Mouse (Mus musculus) cerebellum, adult 9-10 months (tissue): ENCODE results near the gene Clcf1.

Experiments
- DNase-seq: peaks from one replicate; pipeline ENCODE4 v3.0.0; 2022

Clcf1 gene

GRCm38 (mm10) chr19:4214071-4214770 is at the start of gene Clcf1, which contains the start of gene AC109138.7:
Clcf1 (plus strand) TSS chr19:4214238.
AC109138.7 (plus strand) TSS chr19:4214357.
- DNase-seq, result no peak

- peak; percentile 55 for DNase-seq
Measured at GRCm38 (mm10) chr19:4164721-4165120, 49.3 kb upstream of the Clcf1 start.

GRCm38 (mm10) chr19:4166678-4167476 is 47.2 kb upstream of the Clcf1 start:
- DNase-seq, result peak; percentile 36

GRCm38 (mm10) chr19:4169378-4169784 is 44.7 kb upstream of the Clcf1 start:
- DNase-seq, result peak; percentile 99

GRCm38 (mm10) chr19:4169810-4170209 is 44.2 kb upstream of the Clcf1 start:
- DNase-seq, result peak; percentile 71

- peak; percentile 44 for DNase-seq
Measured at GRCm38 (mm10) chr19:4170723-4171392, 43.2 kb upstream of the Clcf1 start.

GRCm38 (mm10) chr19:4171393-4172290 is 42.4 kb upstream of the Clcf1 start:
- peak; percentile 43 for DNase-seq

- no peak for DNase-seq
Measured at GRCm38 (mm10) chr19:4172925-4173324, 41.1 kb upstream of the Clcf1 start.

- DNase-seq, result peak; percentile 36
Measured at GRCm38 (mm10) chr19:4175368-4175947, 38.6 kb upstream of the Clcf1 start, which contains the start of gene Carns1. Carns1 (minus strand) TSS chr19:4175479.

GRCm38 (mm10) chr19:4180411-4180810 is 33.6 kb upstream of the Clcf1 start:
- no peak for DNase-seq

GRCm38 (mm10) chr19:4181892-4182291 is 32.1 kb upstream of the Clcf1 start:
- DNase-seq, result no peak

GRCm38 (mm10) chr19:4183689-4184088 is 30.3 kb upstream of the Clcf1 start:
- no peak for DNase-seq

GRCm38 (mm10) chr19:4184976-4185975 is 28.8 kb upstream of the Clcf1 start:
- no peak for DNase-seq

GRCm38 (mm10) chr19:4187303-4187702 is 26.7 kb upstream of the Clcf1 start:
- no peak for DNase-seq

GRCm38 (mm10) chr19:4189051-4189620 is 24.9 kb upstream of the Clcf1 start:
- no peak for DNase-seq

- DNase-seq, result peak; percentile 61
Measured at GRCm38 (mm10) chr19:4190831-4191334, 23.2 kb upstream of the Clcf1 start, which contains the start of gene Tbc1d10c. Tbc1d10c (minus strand) TSS chr19:4191284.

GRCm38 (mm10) chr19:4191528-4192250 is 22.3 kb upstream of the Clcf1 start, which contains the start of gene Ppp1ca:
Ppp1ca (plus strand) TSS chr19:4192065.
- peak; percentile 90 for DNase-seq

- DNase-seq, result peak; percentile 53
Measured at GRCm38 (mm10) chr19:4192251-4192985, 21.6 kb upstream of the Clcf1 start.
